Mouse (Mus musculus) cerebellum, adult 2 months (tissue): Measurements from ENCODE around the gene Chchd6.

Experiments
- CTCF ChIP-seq: fragments of 200-500 bp; IDR thresholded peaks from 2 replicates; pipeline ENCODE4 v1.5.1; 2011; ENCODE audit warnings: low read depth, mild to moderate bottlenecking, control low read depth, low read length, moderate library complexity, borderline replicate concordance; ENCODE audit not compliant: insufficient read depth
- POLR2A ChIP-seq: fragments of 200-500 bp; IDR thresholded peaks from 2 replicates; pipeline ENCODE4 v1.6.1; 2011; ENCODE audit warnings: low read length, control low read depth, borderline replicate concordance; ENCODE audit not compliant: insufficient read depth

- TF ChIP-seq CTCF (no peak), POLR2A (no peak)
These were observed 174.7 kb downstream of the Chchd6 start for GRCm38 (mm10) chr6:89420756-89421155.
